Mouse (Mus musculus) liver, embryonic 15.5 days (tissue): ENCODE measurements around the gene Tmem132c. TPM values are rescaled to one million over a fixed set of nuclear protein-coding genes. Genes with fewer than 3 reads are reported as not detected.

Experiments used
- ATAC-seq: fragments of 200-750 bp; cut with Nextera tagmentation; 2 replicates; pipeline ENCODE4 v1.8.0; 2017; ENCODE audit warnings: moderate number of reproducible peaks, mild to moderate bottlenecking, moderate library complexity; ENCODE audit not compliant: insufficient read depth
- H3K27ac ChIP-seq: fragments of 300-500 bp; sonication (generic); replicated peaks from 2 replicates; pipeline ENCODE4 v1.5.1; 2015; ENCODE audit warnings: mild to moderate bottlenecking, inconsistent platforms
- H3K27me3 ChIP-seq: fragments of 300-500 bp; sonication (generic); 2 replicates; pipeline ENCODE4 v1.6.1; 2015; ENCODE audit warnings: mild to moderate bottlenecking, inconsistent platforms
- H3K36me3 ChIP-seq: fragments of 300-500 bp; sonication (generic); replicated peaks from 2 replicates; pipeline ENCODE4 v1.6.1; 2015; ENCODE audit warnings: moderate library complexity, mild to moderate bottlenecking, inconsistent platforms
- H3K4me1 ChIP-seq: fragments of 300-500 bp; sonication (generic); replicated peaks from 2 replicates; pipeline ENCODE4 v1.6.1; 2015; ENCODE audit warnings: inconsistent platforms
- H3K4me2 ChIP-seq: fragments of 300-500 bp; sonication (generic); 2 replicates; pipeline ENCODE4 v1.6.1; 2015; ENCODE audit warnings: moderate library complexity, mild to moderate bottlenecking, inconsistent platforms
- H3K4me3 ChIP-seq: fragments of 300-500 bp; sonication (generic); replicated peaks from 2 replicates; pipeline ENCODE4 v1.5.1; 2015; ENCODE audit warnings: mild to moderate bottlenecking, inconsistent platforms
- H3K9ac ChIP-seq: fragments of 300-500 bp; sonication (generic); 2 replicates; pipeline ENCODE4 v1.6.1; 2015; ENCODE audit warnings: moderate library complexity, mild to moderate bottlenecking, inconsistent platforms
- H3K9me3 ChIP-seq: fragments of 300-500 bp; sonication (generic); replicated peaks from 2 replicates; pipeline ENCODE4 v1.6.1; 2016; ENCODE audit warnings: inconsistent platforms
- WGBS: fragments of 180-500 bp; shearing (Covaris S2); methylation state at CpG from one replicate; pipeline ENCODE4 v1.1.7; 2015; ENCODE audit warnings: mixed read lengths; ENCODE audit not compliant: insufficient replicate concordance; 5-methylcytosine and 5-hydroxymethylcytosine counted together
- polyA plus RNA-seq: library from polyadenylated mRNA; unstranded; fragments of >200 nt; fragmentation: Nextera tagmentation; extraction: Ambion mirVana; gene quantifications from 2 replicates; pipeline ENCODE4 v1.2.1, GENCODE M21; 2015

The Tmem132c gene
- polyA plus RNA-seq, 1 experiment from 2014 or later = 0.07 TPM

DNA sequence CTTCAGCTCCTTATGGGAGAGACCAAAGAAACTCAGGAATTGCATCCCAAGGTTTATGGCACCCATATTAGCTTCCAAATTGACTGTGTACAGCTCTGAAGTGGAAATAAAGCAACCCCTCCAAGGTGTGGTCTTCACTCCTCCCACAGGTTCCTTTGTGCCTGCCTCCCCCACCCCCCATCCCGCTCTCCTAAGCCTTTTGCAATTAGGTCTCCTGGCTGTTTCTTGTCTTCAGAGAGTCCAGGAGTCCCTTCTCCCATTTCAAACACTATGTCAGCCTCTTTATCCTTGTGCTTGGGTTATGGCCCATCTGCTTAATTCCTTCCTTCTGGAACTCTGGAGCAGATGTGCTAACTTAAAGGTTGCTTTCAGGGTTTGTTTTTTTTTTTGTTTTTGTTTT lies 65.1 kb downstream of the Tmem132c start:
- no peak overlapping the region for H3K27ac ChIP-seq
- H3K27me3 ChIP-seq = no peaks in the 10 kb centered on the region
- H3K4me1 ChIP-seq = no peaks in the 10 kb centered on the region
- ATAC-seq = no peak
- no peaks in the 10 kb centered on the region for H3K36me3 ChIP-seq
- no peaks in the 10 kb centered on the region for H3K9me3 ChIP-seq
- 36% methylated on average over 1 of the region's 1 CpGs for WGBS
- H3K4me3 ChIP-seq = no peak overlapping the region
- no peak overlapping the region for H3K9ac ChIP-seq
- H3K4me2 ChIP-seq = no peak overlapping the region

- Histone ChIP-seq H3K9ac (no peak overlapping the region), H3K27ac (no peak overlapping the region), H3K4me2 (no peak overlapping the region), H3K4me3 (no peak overlapping the region), H3K9me3 (no peaks in the 10 kb centered on the region), H3K4me1 (no peaks in the 10 kb centered on the region), H3K36me3 (no peaks in the 10 kb centered on the region), H3K27me3 (no peaks in the 10 kb centered on the region)
- no peak for ATAC-seq
- WGBS = 38% methylated on average over 14 of the region's 14 CpGs
These were observed 68.9 kb downstream of the Tmem132c start for GRCm38 (mm10) chr5:127310318-127311004.

- no peak overlapping the region for H3K9ac ChIP-seq
- H3K4me3 ChIP-seq = no peak overlapping the region
- 50% methylated on average over 2 of the region's 2 CpGs for WGBS
- no peaks in the 10 kb centered on the region for H3K4me1 ChIP-seq
- no peaks in the 10 kb centered on the region for H3K27me3 ChIP-seq
- no peak for ATAC-seq
- no peak overlapping the region for H3K27ac ChIP-seq
- H3K36me3 ChIP-seq = no peaks in the 10 kb centered on the region
- no peak overlapping the region for H3K4me2 ChIP-seq
- no peaks in the 10 kb centered on the region for H3K9me3 ChIP-seq
These were observed 69.4 kb downstream of the Tmem132c start for GRCm38 (mm10) chr5:127311005-127311331.

GRCm38 (mm10) chr5:127313634-127314033 lies 72.0 kb downstream of the Tmem132c start:
- Histone ChIP-seq H3K36me3 (no peaks in the 10 kb centered on the region), H3K27me3 (no peaks in the 10 kb centered on the region), H3K4me1 (no peaks in the 10 kb centered on the region), H3K4me2 (no peak overlapping the region), H3K4me3 (no peak overlapping the region), H3K9ac (no peak overlapping the region), H3K27ac (no peak overlapping the region), H3K9me3 (no peaks in the 10 kb centered on the region)
- WGBS = 50% methylated on average over 2 of the region's 2 CpGs
- no peak for ATAC-seq

GRCm38 (mm10) chr5:127319096-127319779 lies 77.6 kb downstream of the Tmem132c start:
- no peak for ATAC-seq
- H3K36me3 ChIP-seq = no peaks in the 10 kb centered on the region
- H3K9me3 ChIP-seq = no peaks in the 10 kb centered on the region
- WGBS = 58% methylated on average over 12 of the region's 12 CpGs
- H3K4me1 ChIP-seq = no peaks in the 10 kb centered on the region
- H3K9ac ChIP-seq = no peak overlapping the region
- H3K27ac ChIP-seq = no peak overlapping the region
- no peaks in the 10 kb centered on the region for H3K27me3 ChIP-seq
- no peak overlapping the region for H3K4me3 ChIP-seq
- H3K4me2 ChIP-seq = no peak overlapping the region

DNA sequence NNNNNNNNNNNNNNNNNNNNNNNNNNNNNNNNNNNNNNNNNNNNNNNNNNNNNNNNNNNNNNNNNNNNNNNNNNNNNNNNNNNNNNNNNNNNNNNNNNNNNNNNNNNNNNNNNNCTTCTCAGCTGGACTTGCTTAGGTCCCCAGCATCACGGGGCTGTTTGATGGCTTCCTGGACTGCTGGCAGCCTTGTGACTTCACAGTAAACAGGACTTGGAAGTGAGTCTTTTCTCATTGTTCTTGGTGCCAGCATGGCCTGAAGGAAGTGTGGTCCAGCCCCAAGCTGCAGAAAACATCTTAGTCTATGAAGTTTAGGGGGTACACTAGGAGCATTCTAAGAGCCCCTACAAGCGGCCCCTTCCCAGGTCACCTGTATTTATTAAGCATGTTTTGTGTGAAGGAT lies 83.0 kb downstream of the Tmem132c start:
- H3K27ac ChIP-seq = no peak overlapping the region
- no peaks in the 10 kb centered on the region for H3K36me3 ChIP-seq
- ATAC-seq = no peak
- no peak overlapping the region for H3K9ac ChIP-seq
- H3K4me3 ChIP-seq = no peak overlapping the region
- H3K9me3 ChIP-seq = no peaks in the 10 kb centered on the region
- H3K27me3 ChIP-seq = no peaks in the 10 kb centered on the region
- H3K4me2 ChIP-seq = no peak overlapping the region
- 27% methylated on average over 2 of the region's 2 CpGs for WGBS
- no peaks in the 10 kb centered on the region for H3K4me1 ChIP-seq

DNA sequence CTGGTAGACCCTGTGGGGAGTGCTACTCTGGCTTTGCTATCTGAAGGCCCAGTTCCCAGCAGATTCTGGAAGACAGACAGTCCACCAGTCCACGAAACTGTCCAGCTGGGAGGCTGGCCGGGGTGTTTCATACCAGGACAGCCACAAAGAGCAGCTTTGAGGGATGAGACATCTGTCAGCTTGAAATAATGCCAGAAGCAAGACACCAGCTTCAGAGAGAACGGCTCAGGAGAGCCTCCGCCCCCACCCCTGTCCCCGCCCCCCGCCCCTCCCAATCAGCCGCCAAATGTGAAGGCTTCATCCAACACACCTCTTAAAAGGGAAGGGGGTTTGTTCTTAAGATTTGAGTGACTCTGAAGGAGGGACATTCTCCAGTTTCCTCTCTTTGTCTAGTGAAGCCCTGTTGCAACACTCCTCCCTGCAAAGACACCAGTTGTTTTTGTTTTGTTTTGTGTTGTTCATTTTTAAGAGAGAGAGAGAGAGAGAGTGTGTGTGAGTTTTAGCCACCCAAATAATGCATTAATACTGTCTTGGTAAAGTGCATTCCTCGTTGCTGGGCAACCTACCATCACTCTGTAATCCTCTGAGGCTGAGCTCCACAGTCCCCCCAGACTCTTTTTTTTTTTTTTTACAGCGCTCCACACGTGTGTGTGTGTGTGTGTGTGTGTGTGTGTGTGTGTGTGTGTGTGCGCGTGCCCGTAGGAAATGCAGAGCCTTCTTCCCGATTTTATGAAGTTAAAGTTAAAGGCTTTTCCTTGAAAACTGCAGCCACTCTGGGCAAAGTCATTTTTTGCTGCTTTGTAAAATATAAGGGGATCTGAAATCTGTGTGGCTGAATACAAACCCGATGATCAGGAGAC lies 94.7 kb downstream of the Tmem132c start:
- H3K4me2 ChIP-seq = no peak overlapping the region
- H3K36me3 ChIP-seq = no peaks in the 10 kb centered on the region
- no peaks in the 10 kb centered on the region for H3K27me3 ChIP-seq
- H3K4me1 ChIP-seq = no peaks in the 10 kb centered on the region
- no peak overlapping the region for H3K4me3 ChIP-seq
- 19% methylated on average over 15 of the region's 15 CpGs for WGBS
- no peak overlapping the region for H3K27ac ChIP-seq
- no peak for ATAC-seq
- H3K9me3 ChIP-seq = no peaks in the 10 kb centered on the region
- no peak overlapping the region for H3K9ac ChIP-seq

- Histone ChIP-seq H3K4me1 (no peaks in the 10 kb centered on the region), H3K9ac (no peak overlapping the region), H3K36me3 (no peaks in the 10 kb centered on the region), H3K4me2 (no peak overlapping the region), H3K4me3 (no peak overlapping the region), H3K9me3 (no peaks in the 10 kb centered on the region), H3K27ac (no peak overlapping the region), H3K27me3 (no peaks in the 10 kb centered on the region)
- no peak for ATAC-seq
- 45% methylated on average over 5 of the region's 5 CpGs for WGBS
These were observed 95.3 kb downstream of the Tmem132c start for GRCm38 (mm10) chr5:127336908-127337265.

DNA sequence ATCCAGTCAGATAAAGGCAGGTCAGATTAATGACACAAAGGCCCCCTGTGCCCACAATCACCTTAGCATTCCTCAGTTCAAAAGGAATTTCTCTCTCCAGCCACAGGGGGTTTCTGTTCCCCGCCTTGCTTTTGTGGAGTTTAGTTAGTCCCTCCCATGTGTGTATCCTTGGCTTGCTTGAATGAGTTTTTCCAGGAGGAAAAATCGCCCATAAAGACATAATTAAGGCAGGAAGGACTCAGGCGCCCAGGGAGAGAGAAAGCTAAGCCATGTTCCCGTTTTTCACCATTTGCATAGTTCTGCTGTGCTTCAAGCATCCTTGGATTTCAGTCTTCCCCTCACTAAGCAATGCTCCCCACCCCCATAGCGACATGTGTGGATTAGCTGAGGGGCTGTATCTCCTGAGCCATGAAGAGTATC lies 97.4 kb downstream of the Tmem132c start:
- WGBS = 23% methylated on average over 5 of the region's 5 CpGs
- Histone ChIP-seq H3K4me3 (no peak overlapping the region), H3K27ac (no peak overlapping the region), H3K9me3 (no peaks in the 10 kb centered on the region), H3K4me2 (no peak overlapping the region), H3K9ac (no peak overlapping the region), H3K27me3 (no peaks in the 10 kb centered on the region), H3K4me1 (no peaks in the 10 kb centered on the region), H3K36me3 (no peaks in the 10 kb centered on the region)
- ATAC-seq = no peak

- Histone ChIP-seq H3K9ac (no peak overlapping the region), H3K36me3 (no peaks in the 10 kb centered on the region), H3K4me2 (no peak overlapping the region), H3K4me3 (no peak overlapping the region), H3K9me3 (no peaks in the 10 kb centered on the region), H3K27ac (no peak overlapping the region), H3K4me1 (no peaks in the 10 kb centered on the region), H3K27me3 (no peaks in the 10 kb centered on the region)
- 10% methylated on average over 3 of the region's 3 CpGs for WGBS
- no peak for ATAC-seq
These were observed 99.5 kb downstream of the Tmem132c start for GRCm38 (mm10) chr5:127341158-127341557.

DNA sequence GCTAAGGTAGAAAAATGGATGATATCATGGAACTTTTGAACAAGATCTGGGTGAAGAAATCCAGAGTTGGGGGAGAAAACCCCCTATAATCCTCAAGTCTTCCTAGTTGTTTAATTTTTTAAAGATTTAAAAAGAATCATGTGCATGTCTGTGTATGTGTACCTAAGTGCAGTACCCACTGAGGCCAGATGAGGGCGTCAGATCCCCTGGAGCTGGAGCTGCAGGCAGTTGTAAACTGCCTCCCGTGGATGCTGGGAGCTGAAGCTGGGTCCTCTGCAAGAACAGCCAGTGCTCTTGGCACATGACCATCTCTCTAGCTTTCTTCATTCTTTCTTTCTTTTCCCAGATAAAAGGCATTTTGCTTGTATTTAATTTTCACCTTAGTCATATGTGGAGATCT lies 103.1 kb downstream of the Tmem132c start:
- WGBS = 24% methylated on average over 2 of the region's 2 CpGs
- Histone ChIP-seq H3K9ac (no peak overlapping the region), H3K4me3 (no peak overlapping the region), H3K4me2 (no peak overlapping the region), H3K9me3 (no peaks in the 10 kb centered on the region), H3K4me1 (no peaks in the 10 kb centered on the region), H3K27me3 (no peaks in the 10 kb centered on the region), H3K27ac (no peak overlapping the region), H3K36me3 (no peaks in the 10 kb centered on the region)
- ATAC-seq = no peak
